Mouse (Mus musculus) midbrain, embryonic 11.5 days (tissue): ENCODE measurements around the gene Epha3. TPM values are rescaled to one million over a fixed set of nuclear protein-coding genes. Genes with fewer than 3 reads are reported as not detected.
A peak's percentile ranks its signal among the peaks of the same experiment; 100 is the strongest.

Experiments used
- ATAC-seq: fragments of 200-750 bp; cut with Nextera tagmentation; 2 replicates; pipeline ENCODE4 v1.8.0; 2017; ENCODE audit warnings: moderate TSS enrichment, moderate library complexity; ENCODE audit not compliant: low FRiP score
- DNase-seq: peaks from one replicate; pipeline ENCODE4 v3.0.0; 2015; ENCODE audit warnings: low spot score; ENCODE audit errors: missing footprints
- H3K27ac ChIP-seq: fragments of 300-500 bp; sonication (generic); 2 replicates; pipeline ENCODE4 v1.5.1; 2014; ENCODE audit warnings: low read depth, low read length
- H3K27me3 ChIP-seq: fragments of 300-500 bp; sonication (generic); 2 replicates; pipeline ENCODE4 v1.6.1; 2014; ENCODE audit warnings: mild to moderate bottlenecking, low read length, moderate library complexity, mixed read lengths; ENCODE audit not compliant: control insufficient read depth, insufficient read depth
- H3K36me3 ChIP-seq: fragments of 300-500 bp; sonication (generic); 2 replicates; pipeline ENCODE4 v1.6.1; 2014; ENCODE audit warnings: mild to moderate bottlenecking, low read length, moderate library complexity, mixed read lengths; ENCODE audit not compliant: control insufficient read depth, insufficient read depth
- H3K4me1 ChIP-seq: fragments of 300-500 bp; sonication (generic); 2 replicates; pipeline ENCODE4 v1.6.1; 2014; ENCODE audit warnings: low read length; ENCODE audit not compliant: control insufficient read depth, insufficient read depth
- H3K4me2 ChIP-seq: fragments of 300-500 bp; sonication (generic); 2 replicates; pipeline ENCODE4 v1.6.1; 2014; ENCODE audit warnings: mild to moderate bottlenecking, moderate library complexity
- H3K4me3 ChIP-seq: fragments of 300-500 bp; sonication (generic); 2 replicates; pipeline ENCODE4 v1.5.1; 2014; ENCODE audit warnings: low read depth, low read length
- H3K9ac ChIP-seq: fragments of 300-500 bp; sonication (generic); 2 replicates; pipeline ENCODE4 v1.6.1; 2014; ENCODE audit warnings: low read length
- H3K9me3 ChIP-seq: fragments of 300-500 bp; sonication (generic); 2 replicates; pipeline ENCODE4 v1.6.1; 2016; ENCODE audit warnings: low read length; ENCODE audit not compliant: control insufficient read depth
- WGBS: fragments of 180-500 bp; shearing (Covaris S2); extraction: QIAGEN DNeasy Blood & Tissue Kit; methylation state at CpG from one replicate; pipeline ENCODE4 v1.1.7; 2014; 5-methylcytosine and 5-hydroxymethylcytosine counted together
- polyA plus RNA-seq: library from polyadenylated mRNA; unstranded; fragments of >200 nt; fragmentation: Nextera tagmentation; extraction: Ambion mirVana; gene quantifications from 2 replicates; pipeline ENCODE4 v1.2.1, GENCODE M21; 2014

Gene Epha3
- polyA plus RNA-seq, 1 experiment from 2014 or later = 35.0 TPM

DNA sequence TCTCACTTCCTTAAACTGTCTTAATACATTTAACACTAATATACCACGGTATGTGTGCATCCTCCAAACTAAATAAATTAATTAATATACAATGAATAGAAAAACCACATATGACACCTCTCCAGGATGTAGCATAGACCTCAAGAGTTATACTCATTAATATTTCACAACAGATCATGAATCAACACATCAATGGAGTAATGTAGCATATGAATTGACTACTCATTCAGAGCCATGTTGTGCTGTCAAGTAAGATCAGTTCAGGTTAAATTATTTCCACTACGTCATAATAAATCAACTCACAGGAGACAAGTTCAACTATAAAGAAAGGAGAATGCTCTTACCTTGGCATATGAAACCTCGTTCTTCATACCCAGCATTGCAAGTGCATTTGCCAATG is 91.4 kb downstream of the Epha3 start:
- 92% methylated on average over 3 of the region's 3 CpGs for WGBS
- Histone ChIP-seq H3K4me2 (no peak overlapping the region), H3K27me3 (no peaks in the 10 kb centered on the region), H3K9me3 (no peaks in the 10 kb centered on the region), H3K4me3 (no peak overlapping the region), H3K36me3 (no peaks in the 10 kb centered on the region), H3K9ac (no peak overlapping the region), H3K4me1 (no peaks in the 10 kb centered on the region), H3K27ac (no peak overlapping the region)
- DNase-seq = no peak
- ATAC-seq = no peak

- WGBS = 93% methylated on average over 5 of the region's 5 CpGs
- H3K36me3 ChIP-seq = no peaks in the 10 kb centered on the region
- no peaks in the 10 kb centered on the region for H3K4me1 ChIP-seq
- ATAC-seq (no peak), DNase-seq (no peak)
- H3K27me3 ChIP-seq = no peaks in the 10 kb centered on the region
- H3K9ac ChIP-seq = no peak overlapping the region
- no peak overlapping the region for H3K27ac ChIP-seq
- no peak overlapping the region for H3K4me2 ChIP-seq
- no peaks in the 10 kb centered on the region for H3K9me3 ChIP-seq
- H3K4me3 ChIP-seq = no peak overlapping the region
These were observed 96.4 kb downstream of the Epha3 start for GRCm38 (mm10) chr16:63767589-63767988.

DNA sequence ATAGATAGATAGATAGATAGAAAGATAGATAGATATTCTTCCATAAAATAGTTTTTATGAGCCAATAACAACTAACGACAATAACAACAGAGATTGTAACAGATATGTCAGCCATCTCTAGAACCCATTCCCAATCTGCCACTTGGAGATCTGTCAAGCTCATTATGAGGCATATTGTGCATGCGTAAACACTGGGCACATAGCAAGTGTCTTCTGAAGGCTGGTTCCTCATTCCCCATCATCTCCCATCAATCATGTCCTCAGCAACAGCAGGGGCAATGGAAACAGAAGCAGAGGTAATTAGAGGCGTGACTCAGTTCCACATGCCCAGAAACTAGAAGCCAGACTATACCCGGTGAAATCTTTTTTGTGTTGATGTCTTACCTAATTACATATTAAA is 102.8 kb downstream of the Epha3 start:
- 88% methylated on average over 4 of the region's 4 CpGs for WGBS
- ATAC-seq = no peak

GRCm38 (mm10) chr16:63760112-63760511 is 103.9 kb downstream of the Epha3 start:
- Histone ChIP-seq H3K27me3 (no peaks in the 10 kb centered on the region), H3K36me3 (no peaks in the 10 kb centered on the region), H3K4me2 (no peak overlapping the region), H3K27ac (no peak overlapping the region), H3K9ac (no peak overlapping the region), H3K9me3 (no peaks in the 10 kb centered on the region), H3K4me3 (no peak overlapping the region), H3K4me1 (no peaks in the 10 kb centered on the region; the same call in 1 of the 2 replicates)
- DNase-seq (no peak), ATAC-seq (no peak)
- 54% methylated on average over 2 of the region's 2 CpGs for WGBS

More for the DNA sequence above, 102.8 kb downstream of the Epha3 start:
- no peak overlapping the region for H3K9ac ChIP-seq
- DNase-seq = no peak
- H3K36me3 ChIP-seq = no peaks in the 10 kb centered on the region
- no peak overlapping the region for H3K4me3 ChIP-seq
- no peaks in the 10 kb centered on the region for H3K9me3 ChIP-seq
- H3K4me1 ChIP-seq = no peaks in the 10 kb centered on the region; the same call in 1 of the 2 replicates
- H3K4me2 ChIP-seq = no peak overlapping the region
- H3K27me3 ChIP-seq = no peaks in the 10 kb centered on the region
- no peak overlapping the region for H3K27ac ChIP-seq

- no peak overlapping the region; the same call in 1 of the 2 replicates for H3K27ac ChIP-seq
- ATAC-seq = peak; percentile 92
These were observed 110.9 kb downstream of the Epha3 start for GRCm38 (mm10) chr16:63753052-63753451.

GRCm38 (mm10) chr16:63747817-63748216 is 116.2 kb downstream of the Epha3 start:
- DNase-seq = peak; percentile 89

More at GRCm38 (mm10) chr16:63753052-63753451, 110.9 kb downstream of the Epha3 start:
- Histone ChIP-seq H3K4me3 (no peak overlapping the region), H3K9ac (no peak overlapping the region), H3K27me3 (no peaks in the 10 kb centered on the region), H3K4me1 (peaks cover 9% of the 10 kb centered on the region; the same call in 1 of the 2 replicates), H3K36me3 (no peaks in the 10 kb centered on the region), H3K9me3 (no peaks in the 10 kb centered on the region), H3K4me2 (no peak overlapping the region)
- 0% methylated on average over 3 of the region's 3 CpGs for WGBS
- no peak for DNase-seq

GRCm38 (mm10) chr16:63745465-63745864 is 118.5 kb downstream of the Epha3 start:
- DNase-seq (no peak), ATAC-seq (0 out of 2 replicates have a peak, but pooled peaks have one; percentile 5)
- WGBS = 35% methylated on average over 5 of the region's 5 CpGs
- Histone ChIP-seq H3K27me3 (no peaks in the 10 kb centered on the region), H3K9ac (no peak overlapping the region), H3K4me3 (no peak overlapping the region), H3K36me3 (no peaks in the 10 kb centered on the region), H3K4me1 (peaks cover 13% of the 10 kb centered on the region; the same call in 1 of the 2 replicates), H3K4me2 (no peak overlapping the region), H3K9me3 (no peaks in the 10 kb centered on the region), H3K27ac (no peak overlapping the region)

More at GRCm38 (mm10) chr16:63747817-63748216, 116.2 kb downstream of the Epha3 start:
- Histone ChIP-seq H3K27me3 (no peaks in the 10 kb centered on the region), H3K9ac (no peak overlapping the region), H3K4me3 (no peak overlapping the region), H3K4me1 (peaks cover 15% of the 10 kb centered on the region; the same call in 1 of the 2 replicates), H3K9me3 (no peaks in the 10 kb centered on the region), H3K36me3 (no peaks in the 10 kb centered on the region), H3K4me2 (no peak overlapping the region), H3K27ac (no peak overlapping the region; the same call in 1 of the 2 replicates)
- ATAC-seq = peak; percentile 79
- WGBS = 23% methylated on average over 2 of the region's 2 CpGs

DNA sequence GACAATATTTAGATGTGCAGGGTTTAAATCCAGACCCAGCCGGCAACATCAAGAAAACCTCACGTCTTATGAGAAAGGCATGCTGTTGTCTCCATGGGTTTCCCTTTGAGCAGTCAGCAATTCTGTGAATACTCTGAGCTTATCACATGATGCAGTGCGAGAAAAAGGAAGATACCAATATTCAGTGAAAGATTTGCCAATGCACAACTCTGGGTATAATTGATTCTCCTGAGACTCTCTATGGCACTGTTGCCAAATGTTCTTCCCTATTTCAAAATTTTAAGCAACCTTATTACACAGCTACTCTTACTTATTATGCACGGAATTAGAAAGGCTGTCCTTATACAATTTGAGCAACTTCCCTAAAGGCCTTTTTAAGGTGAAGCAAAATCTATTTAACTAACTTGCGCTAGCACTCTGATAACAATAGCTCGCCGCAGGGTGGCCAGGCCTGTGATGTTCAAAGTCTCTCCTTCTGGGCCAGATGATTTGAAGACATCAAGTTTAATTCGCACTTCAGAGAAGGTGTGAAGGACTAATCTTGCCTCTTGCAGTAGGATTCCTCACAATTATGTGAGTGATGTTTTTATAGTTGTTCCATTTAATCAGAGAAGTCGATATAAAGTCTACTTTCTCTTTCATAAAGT is 120.6 kb downstream of the Epha3 start:
- 55% methylated on average over 9 of the region's 9 CpGs for WGBS
- Histone ChIP-seq H3K36me3 (no peaks in the 10 kb centered on the region), H3K9ac (no peak overlapping the region), H3K27ac (no peak overlapping the region), H3K4me1 (peaks cover 13% of the 10 kb centered on the region; the same call in 1 of the 2 replicates), H3K4me2 (no peak overlapping the region), H3K9me3 (no peaks in the 10 kb centered on the region), H3K27me3 (no peaks in the 10 kb centered on the region), H3K4me3 (no peak overlapping the region)
- ATAC-seq (no peak), DNase-seq (peak; percentile 88)

DNA sequence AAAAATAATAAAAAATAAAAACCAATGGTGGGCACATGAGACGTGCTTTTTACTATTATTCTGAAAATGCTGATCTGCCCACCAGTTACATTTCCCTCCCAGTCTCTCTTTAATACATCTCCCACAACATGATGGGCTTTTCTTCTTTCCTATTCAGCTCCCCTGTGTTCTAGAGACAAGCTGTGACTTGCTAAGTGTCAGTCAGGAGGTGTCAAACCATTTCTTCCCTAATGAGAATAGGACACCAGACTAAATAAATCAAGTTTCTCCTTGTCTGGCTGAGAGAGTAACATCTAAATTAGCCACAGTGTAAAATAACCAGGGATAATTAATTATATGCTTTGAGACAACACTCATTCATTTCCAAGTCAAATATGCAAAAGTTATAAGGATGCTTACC is 144.7 kb downstream of the Epha3 start:
- Histone ChIP-seq H3K36me3 (no peaks in the 10 kb centered on the region), H3K9ac (no peak overlapping the region), H3K27me3 (no peaks in the 10 kb centered on the region), H3K4me2 (no peak overlapping the region), H3K9me3 (no peaks in the 10 kb centered on the region), H3K4me1 (no peaks in the 10 kb centered on the region), H3K27ac (no peak overlapping the region), H3K4me3 (no peak overlapping the region)
- ATAC-seq (no peak), DNase-seq (no peak)
- WGBS = 63% methylated on average over 1 of the region's 1 CpGs
